Mouse (Mus musculus): ENCODE data around the gene Glipr1.

- no peak for TF ChIP-seq CTCF (IDR thresholded peaks at IDR 0.05; ENCODE audit: insufficient read depth, low read length)
- TF ChIP-seq POLR2A (IDR thresholded peaks at IDR 0.05; ENCODE audit: borderline replicate concordance, extremely low read depth, low read depth, low read length): no peak
Measured at GRCm38 (mm10) chr10:111936491-111937145, 65.8 kb downstream of the Glipr1 start.
